Mouse (Mus musculus): ENCODE measurements at regions not wholly inside any gene's neighbourhood (a gene's known extent, or its start where the extent isn't known, plus 50 kb on each side); places are given as distances from the start of the nearest gene placed in this dataset.

GRCm38 (mm10) chr8:90121017-90121416 is 227.1 kb downstream of the Tox3 start:
- Histone ChIP-seq H3K27me3 (ENCODE audit: control insufficient read depth, insufficient read depth, low read length) (no peaks in the 10 kb centered on the region), H3K36me3 (ENCODE audit: control insufficient read depth, insufficient read depth, low read length) (no peaks in the 10 kb centered on the region), H3K79me2 (ENCODE audit: control insufficient read depth, insufficient read depth, low read length) (no peaks in the 10 kb centered on the region), H3K4me3 (ENCODE audit: insufficient read depth, low read depth, low read length) (no peak overlapping the region), H3K9ac (ENCODE audit: low read depth, low read length) (no peak overlapping the region), H3K27ac (replicated peaks; ENCODE audit: insufficient read depth, low read depth, low read length) (no peak overlapping the region), H3K4me1 (ENCODE audit: control insufficient read depth, insufficient read depth, low read length) (no peaks in the 10 kb centered on the region)
- no peak for DNase-seq (ENCODE audit: extremely low read depth, low read depth, low spot score)
- no peak for TF ChIP-seq CTCF (IDR thresholded peaks at IDR 0.05; ENCODE audit: low read depth, low read length)
- no peak for TF ChIP-seq POLR2A (IDR thresholded peaks at IDR 0.05; ENCODE audit: extremely low read depth, insufficient read depth, low read length)
- 35% methylated on average over 3 of the region's 3 CpGs for WGBS

GRCm38 (mm10) chr8:90115436-90115835 is 232.7 kb downstream of the Tox3 start:
- H3K27me3 ChIP-seq (ENCODE audit: control insufficient read depth, insufficient read depth, low read length): no peaks in the 10 kb centered on the region
- no peak overlapping the region for H3K27ac ChIP-seq (replicated peaks; ENCODE audit: insufficient read depth, low read depth, low read length)
- DNase-seq (ENCODE audit: extremely low read depth, low read depth, low spot score): no peak
- no peak overlapping the region for H3K4me3 ChIP-seq (ENCODE audit: insufficient read depth, low read depth, low read length)
- H3K79me2 ChIP-seq (ENCODE audit: control insufficient read depth, insufficient read depth, low read length): no peaks in the 10 kb centered on the region
- H3K36me3 ChIP-seq (ENCODE audit: control insufficient read depth, insufficient read depth, low read length): no peaks in the 10 kb centered on the region
- no peak for TF ChIP-seq POLR2A (IDR thresholded peaks at IDR 0.05; ENCODE audit: extremely low read depth, insufficient read depth, low read length)
- no peak for TF ChIP-seq CTCF (IDR thresholded peaks at IDR 0.05; ENCODE audit: low read depth, low read length)
- no peak overlapping the region for H3K9ac ChIP-seq (ENCODE audit: low read depth, low read length)
- WGBS: 88% methylated on average over 2 of the region's 2 CpGs
- no peaks in the 10 kb centered on the region for H3K4me1 ChIP-seq (ENCODE audit: control insufficient read depth, insufficient read depth, low read length)

- TF ChIP-seq CTCF (IDR thresholded peaks at IDR 0.05; ENCODE audit: low read depth, low read length) (no peak), POLR2A (IDR thresholded peaks at IDR 0.05; ENCODE audit: extremely low read depth, insufficient read depth, low read length) (no peak)
- 75% methylated on average over 6 of the region's 6 CpGs for WGBS
- Histone ChIP-seq H3K4me1 (ENCODE audit: control insufficient read depth, insufficient read depth, low read length) (no peaks in the 10 kb centered on the region), H3K9ac (ENCODE audit: low read depth, low read length) (no peak overlapping the region), H3K79me2 (ENCODE audit: control insufficient read depth, insufficient read depth, low read length) (no peaks in the 10 kb centered on the region), H3K4me3 (ENCODE audit: insufficient read depth, low read depth, low read length) (no peak overlapping the region), H3K36me3 (ENCODE audit: control insufficient read depth, insufficient read depth, low read length) (no peaks in the 10 kb centered on the region), H3K27ac (replicated peaks; ENCODE audit: insufficient read depth, low read depth, low read length) (no peak overlapping the region), H3K27me3 (ENCODE audit: control insufficient read depth, insufficient read depth, low read length) (no peaks in the 10 kb centered on the region)
- no peak for DNase-seq (ENCODE audit: extremely low read depth, low read depth, low spot score)
Observed at GRCm38 (mm10) chr8:90100509-90100908, 247.6 kb downstream of the Tox3 start.

- Histone ChIP-seq H3K36me3 (ENCODE audit: control insufficient read depth, insufficient read depth, low read length) (no peaks in the 10 kb centered on the region), H3K4me1 (ENCODE audit: control insufficient read depth, insufficient read depth, low read length) (no peaks in the 10 kb centered on the region), H3K27me3 (ENCODE audit: control insufficient read depth, insufficient read depth, low read length) (no peaks in the 10 kb centered on the region), H3K27ac (replicated peaks; ENCODE audit: insufficient read depth, low read depth, low read length) (no peak overlapping the region), H3K9ac (ENCODE audit: low read depth, low read length) (no peak overlapping the region), H3K79me2 (ENCODE audit: control insufficient read depth, insufficient read depth, low read length) (no peaks in the 10 kb centered on the region), H3K4me3 (ENCODE audit: insufficient read depth, low read depth, low read length) (no peak overlapping the region)
- no peak for TF ChIP-seq POLR2A (IDR thresholded peaks at IDR 0.05; ENCODE audit: extremely low read depth, insufficient read depth, low read length)
- TF ChIP-seq CTCF (IDR thresholded peaks at IDR 0.05; ENCODE audit: low read depth, low read length): no peak
- DNase-seq (ENCODE audit: extremely low read depth, low read depth, low spot score): no peak
- 78% methylated on average over 5 of the region's 5 CpGs for WGBS
Observed at GRCm38 (mm10) chr8:90082630-90083029, 265.5 kb downstream of the Tox3 start.

GRCm38 (mm10) chr8:90076381-90076780 is 271.8 kb downstream of the Tox3 start:
- Histone ChIP-seq H3K79me2 (ENCODE audit: control insufficient read depth, insufficient read depth, low read length) (no peaks in the 10 kb centered on the region), H3K9ac (ENCODE audit: low read depth, low read length) (no peak overlapping the region), H3K36me3 (ENCODE audit: control insufficient read depth, insufficient read depth, low read length) (no peaks in the 10 kb centered on the region), H3K27ac (replicated peaks; ENCODE audit: insufficient read depth, low read depth, low read length) (no peak overlapping the region), H3K4me3 (ENCODE audit: insufficient read depth, low read depth, low read length) (no peak overlapping the region), H3K27me3 (ENCODE audit: control insufficient read depth, insufficient read depth, low read length) (no peaks in the 10 kb centered on the region), H3K4me1 (ENCODE audit: control insufficient read depth, insufficient read depth, low read length) (no peaks in the 10 kb centered on the region)
- no peak for TF ChIP-seq POLR2A (IDR thresholded peaks at IDR 0.05; ENCODE audit: extremely low read depth, insufficient read depth, low read length)
- no peak for TF ChIP-seq CTCF (IDR thresholded peaks at IDR 0.05; ENCODE audit: low read depth, low read length)
- DNase-seq (ENCODE audit: extremely low read depth, low read depth, low spot score): no peak

- H3K4me1 ChIP-seq (ENCODE audit: control insufficient read depth, insufficient read depth, low read length): no peaks in the 10 kb centered on the region
- H3K4me3 ChIP-seq (ENCODE audit: insufficient read depth, low read depth, low read length): no peak overlapping the region
- 89% methylated on average over 5 of the region's 5 CpGs for WGBS
- H3K27ac ChIP-seq (replicated peaks; ENCODE audit: insufficient read depth, low read depth, low read length): no peak overlapping the region
- no peak overlapping the region for H3K9ac ChIP-seq (ENCODE audit: low read depth, low read length)
- no peaks in the 10 kb centered on the region for H3K27me3 ChIP-seq (ENCODE audit: control insufficient read depth, insufficient read depth, low read length)
- DNase-seq (ENCODE audit: extremely low read depth, low read depth, low spot score): no peak
- TF ChIP-seq POLR2A (IDR thresholded peaks at IDR 0.05; ENCODE audit: extremely low read depth, insufficient read depth, low read length) (no peak), CTCF (IDR thresholded peaks at IDR 0.05; ENCODE audit: low read depth, low read length) (no peak)
- no peaks in the 10 kb centered on the region for H3K36me3 ChIP-seq (ENCODE audit: control insufficient read depth, insufficient read depth, low read length)
- no peaks in the 10 kb centered on the region for H3K79me2 ChIP-seq (ENCODE audit: control insufficient read depth, insufficient read depth, low read length)
Observed at GRCm38 (mm10) chr8:90075796-90076195, 272.3 kb downstream of the Tox3 start.
